Mouse (Mus musculus) c-Kit-positive CD71-positive TER-119-negative erythroid progenitor cells, embryonic 14.5 days (primary cell): ENCODE measurements at regions not wholly inside any gene's neighbourhood (a gene's known extent, or its start where the extent isn't known, plus 50 kb on each side); places are given as distances from the start of the nearest gene placed in this dataset.
"Not testable (repeated sequence)": the region's sequence is repeated elsewhere in the genome, so short reads cannot be mapped to it uniquely, and the experiment has no call there.

ENCODE experiments used
- DNase-seq: peaks from one replicate; pipeline ENCODE4 v3.0.0-alpha.2; 2013; ENCODE audit warnings: low read depth

GRCm38 (mm10) chr16:8914183-8914582 is 84.3 kb downstream of the 1810013L24Rik start:
- DNase-seq = not testable (repeated sequence)

GRCm38 (mm10) chr16:8916091-8916490 is 86.2 kb downstream of the 1810013L24Rik start:
- no peak for DNase-seq

GRCm38 (mm10) chr16:8918741-8919535 is 89.0 kb downstream of the 1810013L24Rik start:
- no peak for DNase-seq

GRCm38 (mm10) chr16:8924732-8925131 is 94.8 kb downstream of the 1810013L24Rik start:
- DNase-seq = no peak

GRCm38 (mm10) chr16:8931961-8932360 is 102.1 kb downstream of the 1810013L24Rik start:
- DNase-seq = no peak

- DNase-seq = no peak
These were observed 103.2 kb downstream of the 1810013L24Rik start for GRCm38 (mm10) chr16:8933121-8933520.

- no peak for DNase-seq
These were observed 106.5 kb downstream of the 1810013L24Rik start for GRCm38 (mm10) chr16:8936446-8936845.

- DNase-seq = no peak
These were observed 108.6 kb downstream of the 1810013L24Rik start for GRCm38 (mm10) chr16:8938516-8938915.

- no peak for DNase-seq
These were observed 109.2 kb downstream of the 1810013L24Rik start for GRCm38 (mm10) chr16:8939136-8939535.

GRCm38 (mm10) chr16:8944412-8945102 is 114.7 kb downstream of the 1810013L24Rik start:
- no peak for DNase-seq

GRCm38 (mm10) chr16:8947846-8948245 is 117.9 kb downstream of the 1810013L24Rik start:
- no peak for DNase-seq

- DNase-seq = no peak
These were observed 121.4 kb downstream of the 1810013L24Rik start for GRCm38 (mm10) chr16:8951156-8951899.

- no peak for DNase-seq
These were observed 131.8 kb downstream of the 1810013L24Rik start for GRCm38 (mm10) chr16:8961739-8962138.

- DNase-seq = no peak
These were observed 163.8 kb downstream of the 1810013L24Rik start for GRCm38 (mm10) chr16:8993521-8994250.

- DNase-seq = no peak
These were observed 164.6 kb downstream of the 1810013L24Rik start for GRCm38 (mm10) chr16:8994521-8994920.

- no peak for DNase-seq
These were observed 167.3 kb downstream of the 1810013L24Rik start for GRCm38 (mm10) chr16:8997250-8997649.

- DNase-seq = no peak
These were observed 174.1 kb downstream of the 1810013L24Rik start for GRCm38 (mm10) chr16:9004012-9004411.

- DNase-seq = no peak
These were observed 176.0 kb downstream of the 1810013L24Rik start for GRCm38 (mm10) chr16:9005933-9006332.

GRCm38 (mm10) chr16:9009361-9010083 is 179.6 kb downstream of the 1810013L24Rik start:
- DNase-seq = peak; percentile 13

- DNase-seq = no peak
These were observed 181.2 kb downstream of the 1810013L24Rik start for GRCm38 (mm10) chr16:9011077-9011476.

- no peak for DNase-seq
These were observed 181.8 kb downstream of the 1810013L24Rik start for GRCm38 (mm10) chr16:9011691-9012090.
